Mouse (Mus musculus): ENCODE data around the gene Lin7b.
"Not testable (repeated sequence)": the region's sequence is repeated elsewhere in the genome, so short reads cannot be mapped to it uniquely, and the experiment has no call there.

The Lin7b gene

GRCm38 (mm10) chr7:45395578-45396336 is 25.4 kb upstream of the Lin7b start, which contains the start of gene Snrnp70:
TSS of gene Snrnp70 (minus strand) at chr7:45395742.
- peak; percentile 98 for DNase-seq (ENCODE audit: extremely low read depth, low read depth, low spot score)

GRCm38 (mm10) chr7:45395129-45395541 is 24.8 kb upstream of the Lin7b start:
- DNase-seq (ENCODE audit: extremely low read depth, low read depth, low spot score): no peak

GRCm38 (mm10) chr7:45386077-45386476 is 15.7 kb upstream of the Lin7b start:
- no peak for DNase-seq (ENCODE audit: extremely low read depth, low read depth, low spot score)

GRCm38 (mm10) chr7:45376057-45376456 is 5.7 kb upstream of the Lin7b start:
- DNase-seq (ENCODE audit: extremely low read depth, low read depth, low spot score): no peak

- no peak for DNase-seq (ENCODE audit: extremely low read depth, low read depth, low spot score)
Observed at GRCm38 (mm10) chr7:45374620-45375019, 4.2 kb upstream of the Lin7b start.

GRCm38 (mm10) chr7:45372371-45372770 is 2.0 kb upstream of the Lin7b start:
- no peak for DNase-seq (ENCODE audit: extremely low read depth, low read depth, low spot score)

GRCm38 (mm10) chr7:45369836-45370474 is 428 bp downstream of the Lin7b start:
- DNase-seq (ENCODE audit: extremely low read depth, low read depth, low spot score): no peak

- DNase-seq (ENCODE audit: extremely low read depth, low read depth, low spot score): no peak
Observed at GRCm38 (mm10) chr7:45369022-45369745, 1.2 kb downstream of the Lin7b start.

GRCm38 (mm10) chr7:45368178-45368577 is 2.2 kb downstream of the Lin7b start:
- DNase-seq (ENCODE audit: extremely low read depth, low read depth, low spot score): no peak

- no peak for DNase-seq (ENCODE audit: extremely low read depth, low read depth, low spot score)
Observed at GRCm38 (mm10) chr7:45367020-45367880, 3.1 kb downstream of the Lin7b start.

- DNase-seq (ENCODE audit: extremely low read depth, low read depth, low spot score): no peak
Observed at GRCm38 (mm10) chr7:45366652-45367019, 3.7 kb downstream of the Lin7b start, which contains the start of gene Ppfia3. TSS of gene Ppfia3 (minus strand) at chr7:45367019.

GRCm38 (mm10) chr7:45365742-45366651 is 4.4 kb downstream of the Lin7b start:
- DNase-seq (ENCODE audit: extremely low read depth, low read depth, low spot score): no peak

- no peak for DNase-seq (ENCODE audit: extremely low read depth, low read depth, low spot score)
Observed at GRCm38 (mm10) chr7:45363983-45364382, 6.4 kb downstream of the Lin7b start.

- peak; percentile 59 for DNase-seq (ENCODE audit: extremely low read depth, low read depth, low spot score)
Observed at GRCm38 (mm10) chr7:45362801-45363200, 7.6 kb downstream of the Lin7b start.

- no peak for DNase-seq (ENCODE audit: extremely low read depth, low read depth, low spot score)
Observed at GRCm38 (mm10) chr7:45361243-45361804, 9.1 kb downstream of the Lin7b start.

- no peak for DNase-seq (ENCODE audit: extremely low read depth, low read depth, low spot score)
Observed at GRCm38 (mm10) chr7:45360404-45361125, 9.8 kb downstream of the Lin7b start.

- DNase-seq (ENCODE audit: extremely low read depth, low read depth, low spot score): not testable (repeated sequence)
Observed at GRCm38 (mm10) chr7:45359081-45359480, 11.3 kb downstream of the Lin7b start.

GRCm38 (mm10) chr7:45356087-45356486 is 14.3 kb downstream of the Lin7b start:
- no peak for DNase-seq (ENCODE audit: extremely low read depth, low read depth, low spot score)

Measured in fat pad, adult 2 months (tissue).